Mouse (Mus musculus): ENCODE data around the gene Grik2.
"Not testable (repeated sequence)": the region's sequence is repeated elsewhere in the genome, so short reads cannot be mapped to it uniquely, and the experiment has no call there.

DNA sequence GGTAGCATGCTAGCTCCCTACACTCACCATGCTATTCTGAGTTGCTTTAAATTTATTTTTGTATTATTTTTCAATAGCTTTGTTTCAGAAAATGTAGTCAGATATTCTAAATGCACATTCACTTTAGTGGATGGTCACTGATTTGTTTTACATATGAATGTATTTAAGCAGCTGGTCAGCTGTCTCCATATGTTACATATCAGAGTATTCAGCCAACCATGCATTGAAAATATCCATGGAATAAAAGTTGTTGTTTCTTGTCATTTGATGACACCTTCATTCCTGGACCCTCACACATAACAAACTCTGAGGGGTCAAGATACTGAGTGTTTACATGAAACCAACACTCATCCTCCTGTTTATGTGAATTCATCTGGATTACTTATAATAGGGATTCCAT, 551.7 kb downstream of the Grik2 start:
- TF ChIP-seq POLR2A (IDR thresholded peaks at IDR 0.05; ENCODE audit: low read depth, low read length); CTCF (IDR thresholded peaks at IDR 0.05; ENCODE audit: extremely low read depth, insufficient read length, insufficient replicate concordance, low read depth, low read length): not testable (repeated sequence)
